Mouse (Mus musculus) intestine, postnatal 0 days (tissue): ENCODE data around the gene Trak1. TPM values are rescaled to one million over a fixed set of nuclear protein-coding genes. Genes with fewer than 3 reads are reported as not detected.
A peak's percentile ranks its signal among the peaks of the same experiment; 100 is the strongest.

ENCODE experiments used
- ATAC-seq: fragments of 200-750 bp; cut with Nextera tagmentation; 2 replicates; pipeline ENCODE4 v1.8.0; 2017; ENCODE audit warnings: mild to moderate bottlenecking, moderate TSS enrichment, moderate library complexity
- H3K27ac ChIP-seq: fragments of 300-500 bp; sonication (generic); 2 replicates; pipeline ENCODE4 v1.5.1; 2014; ENCODE audit warnings: mild to moderate bottlenecking, low read depth, low read length, moderate library complexity
- H3K27me3 ChIP-seq: fragments of 300-500 bp; sonication (generic); replicated peaks from 2 replicates; pipeline ENCODE4 v1.6.1; 2014; ENCODE audit warnings: low read length, mixed read lengths; ENCODE audit not compliant: control insufficient read depth, insufficient read depth
- H3K36me3 ChIP-seq: fragments of 300-500 bp; sonication (generic); 2 replicates; pipeline ENCODE4 v1.6.1; 2014; ENCODE audit warnings: mild to moderate bottlenecking, moderate library complexity; ENCODE audit not compliant: control insufficient read depth, insufficient read depth
- H3K4me1 ChIP-seq: fragments of 300-500 bp; sonication (generic); replicated peaks from 2 replicates; pipeline ENCODE4 v1.6.1; 2014; ENCODE audit warnings: antibody characterized with exemption, low read length, mixed read lengths; ENCODE audit not compliant: control insufficient read depth, insufficient read depth
- H3K4me2 ChIP-seq: fragments of 300-500 bp; sonication (generic); replicated peaks from 2 replicates; pipeline ENCODE4 v1.6.1; 2014; ENCODE audit warnings: low read depth, mild to moderate bottlenecking, moderate library complexity
- H3K4me3 ChIP-seq: fragments of 300-500 bp; sonication (generic); 2 replicates; pipeline ENCODE4 v1.5.1; 2014; ENCODE audit warnings: low read depth, low read length
- H3K9ac ChIP-seq: fragments of 300-500 bp; sonication (generic); 2 replicates; pipeline ENCODE4 v1.6.1; 2014; ENCODE audit warnings: mild to moderate bottlenecking, low read depth, low read length
- H3K9me3 ChIP-seq: fragments of 300-500 bp; sonication (generic); 2 replicates; pipeline ENCODE4 v1.6.1; 2016; ENCODE audit warnings: mixed run types; ENCODE audit not compliant: control insufficient read depth
- CTCF ChIP-seq: sonication (generic); IDR thresholded peaks from 2 replicates; pipeline ENCODE4 v1.5.1; 2016; ENCODE audit warnings: low read depth, mild to moderate bottlenecking, control low read depth, antibody characterized with exemption, moderate library complexity
- whole genome bisulfite sequencing: fragments of 180-500 bp; shearing (Covaris S2); extraction: QIAGEN DNeasy Blood & Tissue Kit; methylation state at CpG from one replicate; pipeline ENCODE4 v1.1.7; 2014; 5-methylcytosine and 5-hydroxymethylcytosine counted together
- polyA plus RNA-seq: library from polyadenylated mRNA; unstranded; fragments of >200 nt; fragmentation: Nextera tagmentation; extraction: Ambion mirVana; gene quantifications from 2 replicates; pipeline ENCODE4 v1.2.1, GENCODE M21; 2015

The Trak1 gene
- polyA plus RNA-seq, 1 experiment from 2014 or later = 16.3 TPM

DNA sequence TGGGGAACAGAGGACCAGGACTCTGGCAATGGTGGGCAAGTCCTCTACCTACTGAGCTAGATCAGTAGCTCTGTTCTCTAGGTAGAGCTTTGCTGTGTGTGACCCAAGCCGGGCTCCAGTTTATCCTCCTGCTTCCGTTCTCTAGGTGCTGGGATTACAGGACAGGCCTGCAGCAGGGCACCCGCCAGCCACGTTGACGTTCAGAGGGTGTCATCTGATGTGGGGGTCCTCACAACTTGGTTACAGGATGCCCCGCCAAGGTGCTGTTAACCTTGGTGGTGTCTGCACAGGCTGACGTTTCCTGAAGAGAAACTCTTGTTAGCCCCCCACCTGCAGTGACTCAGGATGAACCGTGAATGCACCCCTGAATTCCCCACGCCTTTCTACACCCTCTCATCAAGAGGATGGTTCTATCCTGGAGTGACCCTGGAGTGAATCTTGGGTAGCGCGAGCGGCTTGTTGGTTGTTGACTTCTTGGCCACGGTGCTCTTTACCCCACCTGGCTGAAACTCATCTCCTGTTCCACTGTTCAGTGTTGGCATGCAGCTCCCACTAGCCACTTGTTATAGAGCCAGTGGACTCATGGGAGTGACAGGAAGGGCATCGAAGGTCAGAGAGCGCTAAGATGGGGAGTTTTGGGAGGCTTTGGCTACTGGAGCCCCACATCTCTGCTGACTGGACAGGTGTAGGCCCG lies 60.4 kb downstream of the Trak1 start:
- H3K27ac ChIP-seq = no peak overlapping the region
- no peak overlapping the region for H3K9ac ChIP-seq
- H3K4me1 ChIP-seq = peaks cover 4% of the 10 kb centered on the region; the same call in 1 of the 2 replicates
- no peak for TF ChIP-seq CTCF
- ATAC-seq = no peak
- H3K9me3 ChIP-seq = no peaks in the 10 kb centered on the region
- H3K36me3 ChIP-seq = no peaks in the 10 kb centered on the region; the same call in 1 of the 2 replicates
- H3K4me3 ChIP-seq = no peak overlapping the region
- no peaks in the 10 kb centered on the region for H3K27me3 ChIP-seq
- 90% methylated on average over 16 of the region's 16 CpGs for WGBS
- no peak overlapping the region for H3K4me2 ChIP-seq

DNA sequence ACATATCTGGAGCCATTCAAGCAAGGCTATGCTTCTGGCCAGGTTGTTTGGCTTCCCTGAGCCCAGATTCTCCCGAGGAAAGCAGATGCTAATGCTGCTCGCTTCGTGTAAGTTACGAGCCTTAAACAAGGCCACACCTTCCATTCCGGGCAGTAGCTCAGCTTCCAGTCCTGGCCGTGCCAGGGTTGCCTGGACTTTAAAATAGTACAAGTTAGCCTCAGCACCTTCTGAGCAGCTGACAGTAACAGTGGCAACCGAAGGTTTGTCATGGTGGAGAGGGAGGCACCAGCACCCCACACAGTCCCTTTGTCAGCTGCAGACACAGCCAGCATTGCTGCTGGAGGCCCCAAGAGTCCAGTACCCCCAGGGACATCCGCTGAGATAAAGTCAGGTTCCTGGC lies 61.1 kb downstream of the Trak1 start:
- Histone ChIP-seq H3K4me3 (no peak overlapping the region), H3K9ac (no peak overlapping the region), H3K4me2 (no peak overlapping the region), H3K36me3 (no peaks in the 10 kb centered on the region; the same call in 1 of the 2 replicates), H3K9me3 (no peaks in the 10 kb centered on the region), H3K27ac (no peak overlapping the region), H3K4me1 (peaks cover 4% of the 10 kb centered on the region; the same call in 1 of the 2 replicates), H3K27me3 (no peaks in the 10 kb centered on the region)
- 50% methylated on average over 8 of the region's 8 CpGs for WGBS
- TF ChIP-seq CTCF = no peak
- ATAC-seq = no peak

DNA sequence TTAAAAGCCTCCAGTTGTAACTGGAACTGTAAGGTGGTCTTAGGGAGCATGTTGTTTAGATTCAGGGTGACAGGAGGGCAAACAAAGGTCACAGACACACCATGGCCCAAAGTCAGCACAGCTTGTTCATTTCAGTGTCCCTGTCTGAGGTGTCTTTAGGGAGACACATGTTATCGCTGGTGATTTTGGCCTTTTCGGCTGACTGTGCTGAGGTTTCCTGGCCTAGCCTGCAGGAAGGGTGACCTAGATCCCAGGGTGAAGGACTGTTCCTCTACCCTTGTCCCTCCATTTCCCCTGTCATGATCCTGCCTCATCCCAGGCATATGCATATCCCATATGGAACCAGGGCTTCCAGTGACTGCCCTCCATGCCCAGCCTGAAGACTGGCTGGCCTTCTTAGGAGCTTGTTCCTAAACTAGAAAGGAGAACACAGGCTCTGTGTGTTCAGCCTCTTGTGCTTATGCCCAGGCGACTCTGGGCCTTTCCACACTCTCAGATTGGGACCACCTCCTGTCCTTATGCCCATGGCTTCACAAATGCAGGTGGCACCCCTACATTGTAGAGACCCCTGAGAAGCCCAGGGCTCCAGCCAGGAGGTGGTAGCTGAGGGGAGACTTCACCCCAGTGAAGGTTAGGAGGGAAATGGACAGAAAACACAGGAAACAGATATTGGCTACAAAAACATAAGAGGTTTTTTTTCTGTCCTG lies 62.1 kb downstream of the Trak1 start:
- Histone ChIP-seq H3K9me3 (no peaks in the 10 kb centered on the region), H3K27ac (no peak overlapping the region), H3K27me3 (no peaks in the 10 kb centered on the region), H3K9ac (no peak overlapping the region), H3K4me1 (peaks cover 4% of the 10 kb centered on the region; the same call in 1 of the 2 replicates), H3K4me3 (no peak overlapping the region), H3K4me2 (no peak overlapping the region), H3K36me3 (peaks cover 6% of the 10 kb centered on the region; the same call in 1 of the 2 replicates)
- TF ChIP-seq CTCF = no peak
- ATAC-seq = no peak
- whole genome bisulfite sequencing = 74% methylated on average over 3 of the region's 3 CpGs

DNA sequence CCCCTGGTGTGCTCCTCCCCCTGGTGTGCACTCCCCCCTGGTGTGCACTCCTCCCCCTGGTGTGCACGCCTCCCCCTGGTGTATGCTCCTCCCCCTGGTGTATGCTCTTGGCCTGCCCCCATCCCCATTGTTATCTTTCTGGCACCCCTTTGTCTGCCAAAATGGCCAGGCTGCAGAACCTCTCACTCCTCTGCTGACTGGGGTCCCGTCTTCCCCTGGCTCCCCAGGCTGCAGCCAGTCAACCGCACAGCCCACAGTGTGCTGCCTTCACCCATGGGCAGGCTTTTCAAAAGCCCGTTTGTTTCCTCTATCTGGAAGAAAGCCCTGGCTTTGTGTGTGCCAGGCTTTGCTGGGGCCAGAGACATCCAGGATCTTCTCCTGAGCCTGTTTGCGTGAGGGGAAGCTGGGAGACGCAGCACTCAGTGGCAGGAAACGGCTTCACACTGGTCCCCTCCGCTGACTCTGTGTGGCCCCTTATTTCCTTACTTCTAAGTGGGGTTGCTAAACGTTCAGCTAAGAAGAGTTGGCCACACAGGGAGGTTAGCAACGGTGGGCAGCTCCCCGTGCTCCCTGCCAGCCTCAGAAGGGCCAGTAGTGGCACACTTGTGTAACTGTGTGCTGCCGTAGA lies 63.1 kb downstream of the Trak1 start:
- WGBS = 39% methylated on average over 12 of the region's 12 CpGs
- peak; percentile 35; the same call in 1 of the 2 replicates for ATAC-seq
- H3K9ac ChIP-seq = 0 out of 2 replicates have a peak overlapping the region, but pooled peaks have one; percentile 11
- peaks cover 4% of the 10 kb centered on the region; the same call in 1 of the 2 replicates for H3K4me1 ChIP-seq
- H3K9me3 ChIP-seq = no peaks in the 10 kb centered on the region
- H3K36me3 ChIP-seq = peaks cover 16% of the 10 kb centered on the region
- H3K27ac ChIP-seq = peak overlapping the region; percentile 62
- H3K4me3 ChIP-seq = no peak overlapping the region
- no peaks in the 10 kb centered on the region for H3K27me3 ChIP-seq
- H3K4me2 ChIP-seq = peak overlapping the region; percentile 21
- TF ChIP-seq CTCF = peak; percentile 23

DNA sequence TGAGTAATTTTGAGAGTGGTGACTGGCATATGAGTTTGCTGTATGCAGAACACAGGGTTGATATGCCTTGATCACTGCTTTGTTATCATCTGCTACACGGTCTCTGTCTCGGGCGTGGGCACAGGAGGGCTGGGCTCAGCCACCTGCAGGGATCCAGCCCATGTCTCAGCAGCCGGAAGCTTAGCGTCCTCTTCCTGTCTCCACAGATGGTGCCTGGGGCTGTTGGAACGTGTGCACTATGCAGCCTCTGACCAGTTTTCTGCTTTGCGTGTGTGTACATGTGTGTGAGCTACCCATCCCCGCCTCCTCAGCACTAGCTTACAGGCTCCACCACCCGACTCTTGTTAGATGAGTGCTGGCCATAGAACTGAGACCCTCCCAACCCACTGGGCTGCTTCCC lies 63.7 kb downstream of the Trak1 start:
- ATAC-seq = no peak
- peaks cover 4% of the 10 kb centered on the region; the same call in 1 of the 2 replicates for H3K4me1 ChIP-seq
- no peak overlapping the region for H3K4me3 ChIP-seq
- TF ChIP-seq CTCF = no peak
- peaks cover 22% of the 10 kb centered on the region for H3K36me3 ChIP-seq
- H3K9me3 ChIP-seq = no peaks in the 10 kb centered on the region
- H3K9ac ChIP-seq = no peak overlapping the region
- peak overlapping the region; percentile 21 for H3K4me2 ChIP-seq
- peak overlapping the region; percentile 62 for H3K27ac ChIP-seq
- H3K27me3 ChIP-seq = no peaks in the 10 kb centered on the region
- 40% methylated on average over 9 of the region's 9 CpGs for WGBS

DNA sequence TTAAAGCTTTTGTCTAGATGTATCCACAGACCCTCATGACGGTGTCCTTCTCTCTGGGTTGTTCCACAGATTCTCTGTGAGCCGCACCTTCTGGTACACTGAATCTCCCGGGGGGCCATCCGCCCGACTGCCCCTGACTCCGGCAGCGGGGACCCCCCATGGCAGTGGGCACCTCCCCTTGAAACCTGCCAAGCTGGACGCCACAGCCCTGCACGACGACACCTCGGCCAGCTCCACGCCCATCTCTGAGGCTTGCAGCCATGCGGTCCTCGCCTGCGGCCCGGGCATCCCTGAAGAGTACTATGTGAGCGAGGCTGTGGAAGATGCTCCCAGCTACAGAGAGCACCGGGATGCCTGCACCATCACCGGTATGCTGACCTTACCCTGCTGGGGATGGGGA lies 66.6 kb downstream of the Trak1 start:
- Histone ChIP-seq H3K27ac (no peak overlapping the region), H3K9ac (no peak overlapping the region), H3K27me3 (no peaks in the 10 kb centered on the region), H3K9me3 (no peaks in the 10 kb centered on the region), H3K36me3 (peaks cover 26% of the 10 kb centered on the region), H3K4me2 (no peak overlapping the region), H3K4me1 (peaks cover 4% of the 10 kb centered on the region; the same call in 1 of the 2 replicates), H3K4me3 (no peak overlapping the region)
- no peak for TF ChIP-seq CTCF
- whole genome bisulfite sequencing = 84% methylated on average over 19 of the region's 19 CpGs
- no peak for ATAC-seq
